Mouse (Mus musculus): ENCODE data around the gene BC049730.

- TF ChIP-seq EP300 (IDR thresholded peaks at IDR 0.05; ENCODE audit: low read length) (no peak), KAT2A (IDR thresholded peaks at IDR 0.05; ENCODE audit: insufficient replicate concordance, low read length) (no peak), ZKSCAN1 (IDR thresholded peaks at IDR 0.05; ENCODE audit: borderline replicate concordance, low read depth, low read length) (no peak), RAD21 (IDR thresholded peaks at IDR 0.05; ENCODE audit: low read depth, low read length) (no peak), ZC3H11A (IDR thresholded peaks at IDR 0.05; ENCODE audit: low read depth, low read length) (no peak), MAX (IDR thresholded peaks at IDR 0.05; ENCODE audit: low read length) (no peak), POLR2AphosphoS2 (IDR thresholded peaks at IDR 0.05; ENCODE audit: low read depth, low read length) (no peak), CTCF (conservative IDR thresholded peaks at IDR 0.05 in 1 of 2, IDR thresholded peaks at IDR 0.05 in 1 of 2; ENCODE audit: low read depth in 2 of 2, low read length in 2 of 2) (no peak), MEF2A (IDR thresholded peaks at IDR 0.05; ENCODE audit: borderline replicate concordance, low read depth, low read length) (no peak), E2F4 (IDR thresholded peaks at IDR 0.05; ENCODE audit: insufficient replicate concordance, low read depth, low read length) (no peak), USF1 (IDR thresholded peaks at IDR 0.05; ENCODE audit: low read depth, low read length) (no peak), HCFC1 (IDR thresholded peaks at IDR 0.05; ENCODE audit: low read depth, low read length) (no peak), TBP (conservative IDR thresholded peaks at IDR 0.05; ENCODE audit: low read depth, low read length) (no peak)
These were observed 41.7 kb downstream of the BC049730 start for GRCm38 (mm10) chr7:24750695-24751094.
